Mouse (Mus musculus): ENCODE results near the gene Ak7.

The Ak7 gene

DNA sequence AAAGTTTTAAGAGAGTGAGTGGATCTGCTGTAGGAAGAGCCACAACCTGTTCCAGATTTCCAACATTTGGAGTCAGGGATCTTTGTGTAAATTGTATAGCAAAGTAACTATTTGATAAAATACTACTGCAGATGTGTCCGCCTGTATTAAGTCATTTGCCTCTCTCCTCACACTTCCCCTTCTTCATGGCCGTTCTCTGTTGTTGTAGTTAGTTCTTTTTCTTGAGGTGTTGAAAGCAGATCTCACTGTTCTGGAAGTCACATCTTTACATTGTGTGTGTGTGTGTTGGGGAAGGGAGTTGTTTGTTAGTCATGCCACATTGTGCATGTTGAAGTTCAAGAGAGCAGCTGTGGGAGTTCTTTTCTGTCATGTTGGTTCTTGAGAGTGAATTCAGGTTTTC, 89.1 kb downstream of the Ak7 start:
- no peak for DNase-seq

DNA sequence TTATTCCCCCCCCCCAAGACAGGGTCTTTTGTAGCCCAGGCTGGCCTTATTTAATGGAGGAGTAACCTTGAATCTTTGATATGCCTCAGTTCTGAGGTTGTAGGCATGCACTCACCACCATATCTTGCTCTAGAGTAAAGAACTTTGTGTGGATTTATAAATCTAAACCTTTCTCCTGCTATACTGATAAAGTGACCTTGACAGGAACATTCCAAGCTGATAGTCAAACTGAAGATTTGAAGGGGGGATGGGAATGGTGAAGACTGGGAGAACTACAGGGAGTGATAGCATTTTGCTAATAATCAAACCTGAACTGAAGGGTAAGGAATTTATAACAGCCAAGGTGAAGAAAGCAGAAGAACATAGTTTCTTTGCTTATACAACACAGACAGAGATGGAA, 92.2 kb downstream of the Ak7 start:
- no peak for DNase-seq

DNA sequence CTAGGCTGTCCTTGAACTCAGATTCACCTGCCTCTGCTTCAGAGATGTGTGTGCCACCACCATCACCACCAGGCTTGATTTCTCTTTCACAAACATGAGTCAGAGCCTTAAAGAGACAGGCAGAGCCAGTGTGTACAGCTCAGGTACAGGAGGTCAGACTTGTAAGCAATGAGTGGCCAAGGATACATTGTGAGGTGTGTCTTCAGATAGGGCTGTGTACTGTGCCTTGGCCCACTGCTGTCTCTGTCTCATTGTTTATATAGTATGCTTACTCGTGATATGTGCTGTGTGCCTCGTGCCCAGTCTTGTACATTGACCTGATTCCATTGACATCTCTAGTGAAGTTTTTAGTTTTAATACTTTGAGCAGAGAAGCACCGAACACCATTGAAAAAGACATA, 100.0 kb downstream of the Ak7 start:
- DNase-seq: no peak

DNA sequence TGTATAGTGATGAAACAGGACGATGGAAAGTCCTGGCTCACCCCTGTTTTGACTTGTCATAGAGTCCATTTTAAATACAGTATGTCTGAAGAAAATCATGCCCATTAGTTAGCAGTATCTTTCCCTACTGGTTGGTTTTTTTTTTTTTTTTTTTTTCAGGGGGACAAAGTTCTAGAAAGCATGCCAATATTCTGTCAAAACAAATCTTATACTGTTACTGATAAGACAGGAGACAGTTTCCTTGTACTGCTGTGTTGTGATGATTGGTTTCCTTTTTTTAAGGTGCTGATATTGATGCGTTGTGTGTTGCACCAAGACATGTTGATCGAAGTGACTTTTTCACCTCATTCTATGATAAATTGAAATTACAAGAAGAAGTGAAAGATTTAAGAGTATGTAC, 100.4 kb downstream of the Ak7 start:
- DNase-seq: no peak

DNA sequence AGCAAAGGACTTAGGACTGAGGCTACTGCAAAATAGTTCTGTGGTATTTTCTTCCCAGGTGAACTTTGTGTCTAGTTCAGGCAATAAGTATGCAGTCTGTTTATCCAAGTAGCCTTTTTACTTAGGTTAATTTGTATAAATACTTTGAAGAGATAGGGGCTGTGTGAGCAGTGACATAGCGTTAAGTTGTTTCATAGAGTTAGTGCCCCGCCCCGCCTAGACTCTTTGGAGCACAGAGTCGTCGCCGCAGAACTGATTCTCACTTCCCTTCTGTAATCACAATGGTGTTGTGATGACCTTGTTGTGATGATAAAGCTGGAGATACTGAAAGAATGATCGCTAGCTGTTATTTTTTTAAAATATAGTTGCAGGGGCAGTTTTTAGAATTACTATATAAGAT, 101.6 kb downstream of the Ak7 start:
- DNase-seq: no peak

DNA sequence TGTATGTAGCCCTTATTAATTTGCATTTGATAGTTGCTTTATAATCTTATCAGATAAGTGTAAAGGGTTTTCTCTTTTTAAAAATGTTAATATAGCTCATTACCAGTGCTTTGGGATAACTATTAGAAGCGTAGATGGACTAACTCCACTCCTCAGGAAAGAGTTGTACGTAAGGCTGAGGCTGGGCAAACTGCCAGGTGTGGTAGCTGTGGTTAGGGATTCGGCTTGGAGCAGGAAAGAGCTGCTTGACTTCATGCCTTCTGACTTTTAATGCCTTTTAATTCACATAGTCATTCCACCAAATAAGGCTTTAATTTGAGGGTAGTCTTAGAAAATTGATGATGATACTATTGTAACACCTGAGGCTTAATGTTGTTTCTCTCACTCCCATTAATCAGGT, 103.2 kb downstream of the Ak7 start:
- no peak for DNase-seq

DNA sequence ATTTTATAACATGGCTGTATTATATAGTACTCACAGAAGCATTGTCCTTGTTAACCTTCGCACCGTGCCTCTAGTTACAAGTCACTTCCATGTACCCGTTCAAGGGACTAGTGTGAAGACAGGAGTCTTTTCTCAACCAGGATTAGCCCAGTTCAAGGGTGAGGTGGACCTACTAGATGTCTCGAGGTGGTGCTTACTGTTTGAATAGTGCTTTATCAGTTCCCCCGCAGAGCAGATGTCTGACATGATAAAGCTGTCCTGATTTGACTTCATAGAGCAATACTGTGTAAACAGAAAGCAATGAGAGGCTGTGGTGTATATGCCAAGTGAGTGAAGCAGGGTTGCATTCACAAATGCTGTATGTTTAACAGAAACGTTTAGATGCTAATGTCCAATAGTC, 104.8 kb downstream of the Ak7 start:
- DNase-seq: no peak

DNA sequence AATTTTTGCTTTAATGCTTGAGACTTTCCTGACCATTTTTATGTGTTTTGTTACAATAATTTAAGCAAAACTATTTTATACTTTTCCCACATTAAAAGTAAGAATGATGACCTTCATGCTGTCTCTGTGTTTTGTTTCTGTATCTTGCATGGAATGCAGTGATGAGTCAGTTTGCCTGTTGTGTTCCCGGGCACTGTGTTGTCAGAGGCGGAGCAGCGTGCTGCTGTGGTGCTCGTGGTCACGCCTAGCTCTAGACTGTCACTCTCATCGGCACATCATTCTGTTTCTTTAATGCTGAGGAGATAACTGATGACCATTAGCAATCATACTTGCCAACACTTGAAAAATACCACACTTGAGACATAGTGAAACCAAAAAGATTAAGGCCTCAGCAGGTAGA, 108.2 kb downstream of the Ak7 start:
- DNase-seq: no peak

DNA sequence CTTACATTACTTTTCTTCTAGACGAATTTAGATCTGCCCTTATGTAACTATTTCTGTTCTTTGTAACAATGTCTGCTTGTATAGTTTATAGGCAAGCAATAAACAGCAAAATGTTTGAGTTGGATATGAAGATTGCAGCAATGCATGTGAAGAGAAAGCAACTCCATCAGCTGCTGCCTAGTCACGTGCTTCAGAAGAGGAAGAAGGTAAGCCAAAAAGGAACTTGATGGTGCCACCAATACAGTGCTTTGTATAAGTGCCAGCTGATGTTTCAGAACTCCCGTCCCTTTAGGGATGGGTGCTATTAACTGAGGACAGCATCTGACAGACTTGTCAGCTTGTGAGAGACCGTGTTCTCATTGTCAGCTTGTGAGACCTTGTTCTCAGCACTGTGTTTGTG, 117.7 kb downstream of the Ak7 start:
- DNase-seq: no peak

DNA sequence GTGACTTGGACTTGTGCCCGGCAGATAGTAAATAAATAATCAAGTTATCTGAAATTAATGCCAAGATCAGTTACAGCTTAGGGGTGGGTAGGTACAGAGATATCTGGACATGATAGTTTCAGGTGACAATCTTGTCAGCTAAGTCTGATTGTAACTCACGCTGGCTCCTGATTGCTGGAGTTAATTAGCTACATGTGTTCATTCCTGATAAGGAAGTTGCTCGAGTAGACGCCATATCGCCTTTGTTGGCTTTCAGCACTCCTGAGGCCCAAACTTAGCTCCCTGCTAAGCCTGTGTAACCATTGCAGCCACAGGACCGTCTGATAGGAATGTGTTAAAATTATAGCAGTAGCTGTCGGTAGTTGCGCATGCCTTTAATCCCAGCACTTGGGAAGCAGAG, 119.0 kb downstream of the Ak7 start:
- no peak for DNase-seq

DNA sequence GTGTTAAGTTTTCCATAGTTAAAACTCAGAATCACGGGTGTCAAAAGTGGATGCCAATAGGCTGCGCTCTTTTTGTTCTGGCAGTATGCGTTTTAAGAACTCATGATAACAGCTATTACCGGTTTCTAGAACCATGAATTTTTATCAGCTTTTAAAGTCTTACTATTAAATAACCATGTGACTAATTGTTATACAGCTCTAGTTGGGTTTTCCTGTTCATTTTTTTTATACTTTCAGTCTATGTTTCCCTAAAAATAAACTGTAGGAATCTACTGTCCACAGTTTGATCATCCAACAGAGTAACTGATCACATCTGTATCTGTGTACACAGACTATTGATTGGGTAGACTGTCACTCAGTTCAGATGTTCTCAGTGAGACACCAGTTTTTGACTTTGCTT, 119.5 kb downstream of the Ak7 start:
- no peak for DNase-seq
